Mouse (Mus musculus) forebrain, embryonic 15.5 days (tissue): ENCODE measurements around the gene Rsl24d1. TPM values are rescaled to one million over a fixed set of nuclear protein-coding genes. Genes with fewer than 3 reads are reported as not detected.
A peak's percentile ranks its signal among the peaks of the same experiment; 100 is the strongest.
"Not testable (repeated sequence)": the region's sequence is repeated elsewhere in the genome, so short reads cannot be mapped to it uniquely, and the experiment has no call there.

Experiments used
- ATAC-seq: fragments of 200-750 bp; cut with Nextera tagmentation; replicated peaks from 2 replicates; pipeline ENCODE4 v1.8.0; 2017; ENCODE audit warnings: mild to moderate bottlenecking, moderate TSS enrichment, moderate library complexity
- H3K27ac ChIP-seq: fragments of 300-500 bp; sonication (generic); replicated peaks from 2 replicates; pipeline ENCODE4 v1.5.1; 2015; ENCODE audit warnings: mild to moderate bottlenecking, inconsistent platforms
- H3K27me3 ChIP-seq: fragments of 300-500 bp; sonication (generic); 2 replicates; pipeline ENCODE4 v1.6.1; 2015; ENCODE audit warnings: inconsistent platforms
- H3K36me3 ChIP-seq: fragments of 300-500 bp; sonication (generic); 2 replicates; pipeline ENCODE4 v1.6.1; 2015; ENCODE audit warnings: mild to moderate bottlenecking, inconsistent platforms
- H3K4me1 ChIP-seq: fragments of 300-500 bp; sonication (generic); 2 replicates; pipeline ENCODE4 v1.6.1; 2015; ENCODE audit warnings: inconsistent platforms
- H3K4me2 ChIP-seq: fragments of 300-500 bp; sonication (generic); replicated peaks from 2 replicates; pipeline ENCODE4 v1.6.1; 2015; ENCODE audit warnings: mild to moderate bottlenecking, inconsistent platforms
- H3K4me3 ChIP-seq: fragments of 300-500 bp; sonication (generic); 2 replicates; pipeline ENCODE4 v1.5.1; 2015; ENCODE audit warnings: mild to moderate bottlenecking, inconsistent platforms
- H3K9ac ChIP-seq: fragments of 300-500 bp; sonication (generic); replicated peaks from 2 replicates; pipeline ENCODE4 v1.6.1; 2015; ENCODE audit warnings: mild to moderate bottlenecking, inconsistent platforms
- H3K9me3 ChIP-seq: fragments of 300-500 bp; sonication (generic); 2 replicates; pipeline ENCODE4 v1.6.1; 2016; ENCODE audit warnings: inconsistent platforms
- WGBS: fragments of 180-500 bp; shearing (Covaris S2); methylation state at CpG from one replicate; pipeline ENCODE4 v1.1.7; 2015; ENCODE audit warnings: mixed read lengths; 5-methylcytosine and 5-hydroxymethylcytosine counted together
- polyA plus RNA-seq: library from polyadenylated mRNA; unstranded; fragments of >200 nt; fragmentation: Nextera tagmentation; extraction: Ambion mirVana; gene quantifications from 2 replicates; pipeline ENCODE4 v1.2.1, GENCODE M21; 2015

Gene Rsl24d1
- polyA plus RNA-seq, 1 experiment from 2014 or later, result 125 TPM

DNA sequence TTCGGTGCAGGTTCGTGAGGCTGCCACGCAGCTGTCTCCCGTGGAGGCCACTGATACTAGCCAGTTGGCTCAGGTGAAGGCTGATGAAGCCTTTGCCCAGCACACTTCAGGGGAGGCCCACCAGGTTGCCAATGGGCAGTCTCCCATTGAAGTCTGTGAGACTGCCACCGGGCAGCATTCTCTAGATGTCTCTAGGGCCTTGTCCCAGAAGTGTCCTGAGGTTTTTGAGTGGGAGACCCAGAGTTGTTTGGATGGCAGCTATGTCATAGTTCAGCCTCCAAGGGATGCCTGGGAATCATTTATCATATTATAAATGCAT, 9.4 kb upstream of the Rsl24d1 start:
- Histone ChIP-seq H3K27ac (no peak overlapping the region), H3K9me3 (no peaks in the 10 kb centered on the region), H3K36me3 (no peaks in the 10 kb centered on the region), H3K9ac (peak overlapping the region; percentile 40; the same call in 1 of the 2 replicates), H3K27me3 (peaks cover 46% of the 10 kb centered on the region), H3K4me1 (peaks cover 9% of the 10 kb centered on the region), H3K4me2 (peak overlapping the region; percentile 71), H3K4me3 (peak overlapping the region; percentile 39)
- 41% methylated on average over 5 of the region's 5 CpGs for WGBS
- ATAC-seq, result 0 out of 2 replicates have a peak, but pooled peaks have one; percentile 32

DNA sequence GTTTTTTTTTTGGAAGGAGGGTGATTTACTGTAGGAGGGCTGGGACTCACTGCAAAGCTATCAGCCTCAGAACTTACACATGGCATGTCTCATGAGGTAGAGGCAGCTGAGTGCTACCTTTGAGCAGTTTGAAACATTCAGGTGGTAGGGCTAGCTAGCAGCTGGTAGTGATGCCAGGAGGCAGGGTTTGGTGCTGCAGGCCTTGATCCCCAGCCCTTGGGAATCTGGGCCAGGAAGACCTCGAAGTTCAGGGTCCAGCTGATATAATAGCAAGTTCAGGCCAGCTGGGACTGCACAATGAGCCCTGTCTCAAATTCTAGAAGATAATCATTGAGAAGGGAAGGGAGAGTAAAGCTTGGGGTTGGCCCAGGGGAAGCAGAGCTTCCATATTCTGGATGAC, 8.1 kb upstream of the Rsl24d1 start:
- Histone ChIP-seq H3K4me1 (peaks cover 9% of the 10 kb centered on the region), H3K27ac (no peak overlapping the region)

DNA sequence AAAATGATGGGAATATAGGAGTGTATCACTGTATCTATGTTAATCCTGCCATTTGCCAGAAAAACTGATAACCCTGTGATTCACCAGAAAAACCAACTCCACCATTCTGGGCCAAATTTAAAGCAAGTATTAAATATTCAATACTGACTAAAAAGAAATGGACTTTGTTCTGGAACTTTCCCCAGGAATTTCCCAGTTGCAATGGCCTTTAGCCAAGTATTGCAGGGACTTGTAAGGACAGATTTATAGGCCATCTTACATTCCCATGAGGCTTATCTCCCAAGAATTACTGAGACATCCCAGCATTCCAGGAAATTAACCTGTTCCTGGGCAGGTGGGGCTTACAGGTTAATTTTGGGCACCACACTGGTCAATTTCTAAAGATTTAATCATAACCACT, 7.5 kb upstream of the Rsl24d1 start:
- no peak overlapping the region for H3K27ac ChIP-seq

More for the DNA sequence above, 8.1 kb upstream of the Rsl24d1 start:
- ATAC-seq, result no peak
- 75% methylated on average over 1 of the region's 1 CpGs for WGBS
- Histone ChIP-seq H3K9me3 (no peaks in the 10 kb centered on the region), H3K36me3 (no peaks in the 10 kb centered on the region), H3K4me3 (no peak overlapping the region), H3K9ac (no peak overlapping the region), H3K27me3 (peaks cover 46% of the 10 kb centered on the region), H3K4me2 (no peak overlapping the region)

DNA sequence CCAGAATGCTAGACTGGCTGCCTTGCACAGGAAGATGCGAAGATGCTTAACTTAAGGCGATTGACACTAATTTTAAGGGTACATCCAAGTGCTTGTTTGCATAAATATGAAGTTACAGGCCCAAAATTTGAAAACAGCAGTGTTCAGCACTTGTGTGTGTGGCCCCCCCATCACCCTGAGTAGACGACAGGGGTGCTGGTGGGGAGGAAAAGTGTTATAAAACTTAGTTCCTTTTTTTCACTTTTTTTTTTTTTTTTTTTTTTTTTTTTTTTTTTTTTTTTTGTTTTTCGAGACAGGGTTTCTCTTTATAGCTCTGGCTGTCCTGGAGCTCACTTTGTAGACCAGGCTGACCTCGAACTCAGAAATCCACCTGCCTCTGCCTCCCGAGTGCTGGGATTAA, 3.5 kb downstream of the Rsl24d1 start:
- H3K27ac ChIP-seq, H3K4me3 ChIP-seq, H3K9me3 ChIP-seq, H3K27me3 ChIP-seq, H3K9ac ChIP-seq, H3K4me2 ChIP-seq, ATAC-seq: not testable (repeated sequence)
- 82% methylated on average over 6 of the region's 6 CpGs for WGBS
- Histone ChIP-seq H3K4me1 (peaks cover 12% of the 10 kb centered on the region), H3K36me3 (peaks cover 45% of the 10 kb centered on the region)

More for the DNA sequence above, 7.5 kb upstream of the Rsl24d1 start:
- Histone ChIP-seq H3K4me3 (no peak overlapping the region), H3K9me3 (no peaks in the 10 kb centered on the region), H3K9ac (no peak overlapping the region), H3K36me3 (no peaks in the 10 kb centered on the region), H3K27me3 (peaks cover 46% of the 10 kb centered on the region), H3K4me1 (peaks cover 9% of the 10 kb centered on the region), H3K4me2 (no peak overlapping the region)
- ATAC-seq, result no peak

DNA sequence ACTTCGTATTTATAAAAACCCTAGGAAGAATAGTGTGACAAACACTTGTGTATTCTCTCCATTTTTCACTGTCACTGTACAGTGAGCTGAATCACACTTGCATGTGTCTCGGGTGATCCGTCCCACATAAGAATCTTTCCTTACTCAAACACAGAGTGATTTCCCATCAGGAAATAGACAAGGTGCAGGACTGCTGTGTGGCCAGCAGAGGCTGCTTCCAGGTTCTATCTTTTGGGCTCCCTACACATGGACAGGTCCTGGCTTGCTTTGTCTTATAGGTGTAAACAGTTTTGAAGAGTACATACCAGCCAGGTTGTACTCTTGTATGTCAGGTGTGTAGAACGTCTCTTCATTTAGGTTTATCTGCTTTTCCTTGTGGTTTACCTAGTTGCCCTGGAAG, 4.8 kb downstream of the Rsl24d1 start:
- Histone ChIP-seq H3K4me3 (no peak overlapping the region), H3K36me3 (peaks cover 50% of the 10 kb centered on the region)
- no peak for ATAC-seq

DNA sequence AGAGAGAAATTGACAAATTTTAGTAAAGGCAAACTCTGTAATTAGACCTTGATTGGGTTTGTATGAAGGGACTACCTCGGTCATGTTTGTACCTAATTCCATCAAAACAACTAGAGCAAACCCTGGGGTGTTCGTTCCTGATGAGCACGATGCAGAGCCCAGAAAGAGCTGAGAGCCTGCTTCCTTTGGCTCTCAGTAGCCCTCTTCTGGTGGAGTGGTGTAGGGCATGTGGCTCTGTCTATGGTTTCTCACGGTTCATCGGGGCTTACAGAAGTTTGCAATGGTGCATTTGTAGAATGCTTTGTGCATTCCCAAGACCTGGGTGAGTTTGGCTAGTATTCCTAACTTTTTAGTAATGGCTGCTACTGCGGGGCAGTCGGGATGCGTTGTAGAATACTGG, 8.5 kb downstream of the Rsl24d1 start:
- WGBS, result 80% methylated on average over 8 of the region's 8 CpGs
- no peak for ATAC-seq

More for the DNA sequence above, 4.8 kb downstream of the Rsl24d1 start:
- no peaks in the 10 kb centered on the region for H3K9me3 ChIP-seq
- no peak overlapping the region for H3K4me2 ChIP-seq
- WGBS, result 90% methylated on average over 4 of the region's 4 CpGs
- no peaks in the 10 kb centered on the region for H3K27me3 ChIP-seq
- no peak overlapping the region for H3K9ac ChIP-seq
- H3K27ac ChIP-seq, result no peak overlapping the region
- H3K4me1 ChIP-seq, result peaks cover 9% of the 10 kb centered on the region

DNA sequence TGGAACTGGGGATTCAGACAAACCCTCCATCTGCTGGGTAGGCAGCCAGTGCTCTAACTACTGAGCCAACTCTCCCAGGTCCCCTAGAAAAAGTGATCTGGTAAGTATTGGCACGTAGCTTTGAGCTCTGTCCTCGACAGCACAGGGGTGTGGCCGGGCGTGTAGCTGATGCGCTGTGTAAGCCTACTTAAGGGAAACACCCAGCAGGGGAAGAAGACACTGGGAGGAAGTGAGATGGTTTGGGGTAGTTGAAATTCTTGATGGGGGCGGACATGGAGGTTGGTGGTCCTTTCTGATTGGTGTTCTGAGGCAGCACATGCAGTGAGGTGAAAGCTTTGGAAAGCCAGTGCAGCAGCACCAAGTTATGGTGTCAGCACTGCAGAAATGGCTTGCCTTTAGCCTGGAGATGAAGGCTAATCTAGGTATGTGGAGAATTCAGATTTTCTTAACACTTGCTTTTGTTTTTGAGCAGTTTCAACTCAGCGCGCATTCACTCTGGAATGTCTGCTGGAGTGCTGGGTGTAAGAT, 11.9 kb downstream of the Rsl24d1 start:
- 93% methylated on average over 8 of the region's 8 CpGs for WGBS
- no peak for ATAC-seq
- no peak overlapping the region for H3K9ac ChIP-seq
- H3K9me3 ChIP-seq, result no peaks in the 10 kb centered on the region
- H3K4me1 ChIP-seq, result no peaks in the 10 kb centered on the region
- peaks cover 78% of the 10 kb centered on the region for H3K36me3 ChIP-seq
- no peaks in the 10 kb centered on the region for H3K27me3 ChIP-seq
- no peak overlapping the region for H3K4me3 ChIP-seq
- H3K27ac ChIP-seq, result no peak overlapping the region
- H3K4me2 ChIP-seq, result no peak overlapping the region

More for the DNA sequence above, 8.5 kb downstream of the Rsl24d1 start:
- H3K9ac ChIP-seq, result no peak overlapping the region
- peaks cover 74% of the 10 kb centered on the region for H3K36me3 ChIP-seq
- H3K9me3 ChIP-seq, result no peaks in the 10 kb centered on the region
- H3K4me1 ChIP-seq, result no peaks in the 10 kb centered on the region
- H3K27ac ChIP-seq, result no peak overlapping the region
- H3K27me3 ChIP-seq, result no peaks in the 10 kb centered on the region
- H3K4me3 ChIP-seq, result no peak overlapping the region
- H3K4me2 ChIP-seq, result no peak overlapping the region

DNA sequence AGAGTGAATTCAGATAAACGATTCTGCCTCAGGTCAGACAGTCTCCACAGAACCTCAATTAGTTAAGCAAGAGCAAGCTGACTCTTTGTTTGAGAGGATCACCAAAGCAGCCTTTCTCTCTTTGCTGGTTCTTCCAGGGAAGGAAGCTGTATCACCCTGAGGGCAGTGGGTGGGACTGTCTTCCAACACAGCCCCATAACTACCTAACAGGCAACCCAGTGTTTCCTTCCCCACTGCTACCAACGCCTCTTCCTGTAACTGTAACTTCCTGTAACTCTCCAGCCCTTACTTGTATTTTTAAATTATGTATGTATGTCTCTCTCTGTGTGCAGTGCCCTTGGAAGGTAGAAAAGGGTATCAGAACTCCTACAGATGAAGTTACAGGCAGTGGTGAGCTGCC, 14.2 kb downstream of the Rsl24d1 start:
- Histone ChIP-seq H3K4me1 (no peaks in the 10 kb centered on the region), H3K4me2 (no peak overlapping the region), H3K9me3 (no peaks in the 10 kb centered on the region), H3K4me3 (no peak overlapping the region), H3K27me3 (no peaks in the 10 kb centered on the region), H3K9ac (no peak overlapping the region), H3K27ac (no peak overlapping the region), H3K36me3 (peaks cover 59% of the 10 kb centered on the region)
- no peak for ATAC-seq
- WGBS, result 91% methylated on average over 2 of the region's 2 CpGs

DNA sequence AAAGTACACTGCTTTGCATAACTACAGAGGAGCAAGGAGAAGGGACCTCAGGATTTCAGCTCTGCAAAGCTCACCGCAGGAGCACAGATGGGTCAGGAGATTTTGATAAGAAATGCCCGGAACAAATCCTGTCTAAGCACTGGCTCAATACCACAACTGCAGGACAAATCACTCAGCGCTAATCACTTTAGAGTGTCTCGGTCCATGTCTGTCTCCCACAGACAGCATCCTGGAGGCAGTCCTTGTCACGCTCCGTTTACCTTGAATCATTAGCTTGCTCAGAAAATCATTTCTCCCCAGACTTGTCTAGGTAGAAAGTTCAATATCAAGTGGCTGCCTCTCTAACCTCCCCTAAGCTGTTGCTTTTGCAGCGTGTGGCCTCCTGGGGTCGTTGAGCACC, 16.6 kb downstream of the Rsl24d1 start:
- Histone ChIP-seq H3K9ac (no peak overlapping the region), H3K27ac (no peak overlapping the region), H3K36me3 (peaks cover 43% of the 10 kb centered on the region), H3K4me2 (no peak overlapping the region), H3K27me3 (no peaks in the 10 kb centered on the region), H3K4me3 (no peak overlapping the region), H3K9me3 (no peaks in the 10 kb centered on the region), H3K4me1 (no peaks in the 10 kb centered on the region)
- 87% methylated on average over 8 of the region's 8 CpGs for WGBS
- ATAC-seq, result no peak

DNA sequence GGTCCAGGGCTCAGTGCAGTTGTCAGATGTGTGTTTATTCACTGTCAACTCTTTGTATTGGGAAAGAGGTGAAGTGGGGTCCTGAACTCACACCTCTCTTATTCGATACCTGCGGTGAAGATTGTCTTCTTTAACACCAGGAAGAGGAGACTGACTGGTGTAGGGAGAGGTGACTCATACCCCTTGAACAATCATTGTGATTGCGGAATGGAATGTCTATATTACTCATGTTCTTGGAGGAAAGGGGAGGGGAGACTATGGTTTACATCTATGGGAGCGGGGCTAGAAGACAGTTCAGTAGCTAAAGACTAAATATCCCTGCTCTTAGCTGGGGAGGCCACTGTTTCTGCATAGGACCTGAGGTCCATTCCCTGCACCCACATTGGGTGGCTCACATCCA, 17.3 kb downstream of the Rsl24d1 start:
- Histone ChIP-seq H3K4me1 (no peaks in the 10 kb centered on the region), H3K9me3 (no peaks in the 10 kb centered on the region), H3K27me3 (no peaks in the 10 kb centered on the region), H3K4me2 (no peak overlapping the region), H3K4me3 (no peak overlapping the region), H3K36me3 (peaks cover 37% of the 10 kb centered on the region), H3K9ac (no peak overlapping the region), H3K27ac (no peak overlapping the region)
- WGBS, result 91% methylated on average over 4 of the region's 4 CpGs
- no peak for ATAC-seq

DNA sequence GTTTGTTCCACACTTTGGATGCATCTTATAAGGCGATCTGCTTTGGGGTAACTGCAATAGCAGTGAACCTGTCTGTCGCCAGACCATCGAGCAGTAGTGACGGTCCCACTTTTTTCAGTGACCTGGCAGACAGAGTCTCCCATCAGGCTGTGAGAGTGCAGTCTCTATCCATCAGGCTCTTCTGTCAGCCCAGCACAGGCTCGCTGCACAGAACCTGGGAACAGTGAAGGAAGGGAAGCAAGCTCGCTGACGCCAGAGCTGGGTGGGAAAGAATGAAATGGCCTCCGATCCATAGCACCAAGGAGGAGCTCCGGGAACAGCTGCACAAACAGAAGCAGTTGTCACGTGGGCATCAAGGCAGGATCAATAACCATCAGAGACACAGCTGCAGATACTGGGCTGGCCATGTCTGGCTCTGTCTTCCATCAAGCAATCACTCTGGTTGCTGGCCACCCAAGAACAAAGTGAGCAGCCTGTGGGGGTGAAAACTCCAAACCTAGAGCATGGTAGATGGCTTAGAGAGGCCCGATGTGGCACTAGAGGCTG, 24.2 kb downstream of the Rsl24d1 start:
- Histone ChIP-seq H3K9ac (no peak overlapping the region), H3K27ac (no peak overlapping the region), H3K36me3 (no peaks in the 10 kb centered on the region), H3K27me3 (no peaks in the 10 kb centered on the region), H3K4me1 (no peaks in the 10 kb centered on the region), H3K4me2 (no peak overlapping the region), H3K4me3 (no peak overlapping the region), H3K9me3 (no peaks in the 10 kb centered on the region)
- no peak for ATAC-seq
- WGBS, result 81% methylated on average over 11 of the region's 11 CpGs

DNA sequence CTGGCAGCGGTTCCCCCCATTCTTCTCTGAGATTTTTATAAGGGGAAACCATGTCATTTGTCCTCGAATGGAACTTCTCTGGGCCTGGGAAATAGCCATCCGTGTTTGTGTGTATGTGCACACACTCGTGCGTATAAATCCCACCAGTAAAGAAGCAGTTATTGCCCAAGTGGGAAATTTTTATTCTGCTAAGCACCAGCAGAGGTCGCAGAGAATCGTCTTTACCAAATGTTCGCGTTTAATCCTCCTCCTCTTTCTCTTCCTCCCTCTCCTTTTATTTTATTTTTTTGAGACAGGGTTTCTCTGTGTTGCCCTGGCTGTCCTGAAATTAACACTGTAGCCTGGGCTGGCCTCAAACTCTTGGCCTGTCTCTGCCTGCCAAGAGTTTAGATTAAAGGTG, 41.1 kb downstream of the Rsl24d1 start:
- no peak for ATAC-seq
- Histone ChIP-seq H3K27me3 (no peaks in the 10 kb centered on the region), H3K36me3 (no peaks in the 10 kb centered on the region), H3K4me1 (no peaks in the 10 kb centered on the region), H3K27ac (no peak overlapping the region), H3K4me3 (no peak overlapping the region), H3K9me3 (no peaks in the 10 kb centered on the region), H3K4me2 (no peak overlapping the region), H3K9ac (no peak overlapping the region)
- WGBS, result 53% methylated on average over 9 of the region's 9 CpGs

DNA sequence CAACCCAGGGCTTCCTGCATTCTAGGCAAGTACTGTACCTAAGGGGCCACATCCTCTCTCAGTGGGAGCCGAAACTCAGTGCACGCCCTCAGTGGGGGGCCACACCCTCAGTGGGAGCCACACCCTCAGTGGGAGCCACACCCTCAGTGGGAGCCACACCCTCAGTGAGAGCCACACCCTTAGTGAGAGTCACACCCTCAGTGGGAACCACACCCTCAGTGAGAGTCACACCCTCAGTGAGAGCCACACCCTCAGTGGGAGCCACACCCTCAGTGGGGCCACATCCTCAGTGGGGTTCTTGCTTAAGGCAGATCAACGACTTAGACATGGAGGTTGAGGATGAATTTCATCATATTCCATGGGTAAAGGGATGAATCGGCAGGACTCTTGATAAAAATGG, 44.7 kb downstream of the Rsl24d1 start:
- Histone ChIP-seq H3K27ac (no peak overlapping the region), H3K36me3 (no peaks in the 10 kb centered on the region), H3K4me3 (no peak overlapping the region), H3K9ac (no peak overlapping the region), H3K4me1 (no peaks in the 10 kb centered on the region; the same call in 1 of the 2 replicates), H3K9me3 (no peaks in the 10 kb centered on the region), H3K27me3 (no peaks in the 10 kb centered on the region), H3K4me2 (no peak overlapping the region)
- WGBS, result 84% methylated on average over 4 of the region's 4 CpGs
- ATAC-seq, result no peak
